Mouse (Mus musculus) heart, postnatal 0 days (tissue): ENCODE results near the gene Metrn. TPM values are rescaled to one million over a fixed set of nuclear protein-coding genes. Genes with fewer than 3 reads are reported as not detected.

Experiments used
- ATAC-seq: fragments of 200-750 bp; cut with Nextera tagmentation; 2 replicates; pipeline ENCODE4 v1.8.0; 2017; ENCODE audit warnings: low read depth, moderate number of reproducible peaks, moderate library complexity; ENCODE audit not compliant: insufficient read depth
- DNase-seq: peaks from one replicate; pipeline ENCODE4 v3.0.0-alpha.2; 2016; ENCODE audit warnings: low spot score
- H3K27ac ChIP-seq: fragments of 300-500 bp; sonication (generic); 2 replicates; pipeline ENCODE4 v1.5.1; 2014; ENCODE audit warnings: low read depth, mild to moderate bottlenecking
- H3K27me3 ChIP-seq: fragments of 300-500 bp; sonication (generic); 2 replicates; pipeline ENCODE4 v1.6.1; 2014; ENCODE audit warnings: low read length, mixed read lengths; ENCODE audit not compliant: control insufficient read depth, insufficient read depth
- H3K36me3 ChIP-seq: fragments of 300-500 bp; sonication (generic); replicated peaks from 2 replicates; pipeline ENCODE4 v1.6.1; 2014; ENCODE audit warnings: low read length, mixed read lengths; ENCODE audit not compliant: control insufficient read depth, insufficient read depth
- H3K4me1 ChIP-seq: fragments of 300-500 bp; sonication (generic); 2 replicates; pipeline ENCODE4 v1.6.1; 2014; ENCODE audit warnings: antibody characterized with exemption; ENCODE audit not compliant: control insufficient read depth, insufficient read depth
- H3K4me2 ChIP-seq: fragments of 300-500 bp; sonication (generic); 2 replicates; pipeline ENCODE4 v1.6.1; 2014; ENCODE audit warnings: low read depth, mild to moderate bottlenecking, low read length, moderate library complexity
- H3K4me3 ChIP-seq: fragments of 300-500 bp; sonication (generic); 2 replicates; pipeline ENCODE4 v1.5.1; 2014; ENCODE audit warnings: low read depth, low read length
- H3K9ac ChIP-seq: fragments of 300-500 bp; sonication (generic); replicated peaks from 2 replicates; pipeline ENCODE4 v1.6.1; 2014; ENCODE audit warnings: low read depth, low read length, mixed read lengths
- H3K9me3 ChIP-seq: fragments of 300-500 bp; sonication (generic); replicated peaks from 2 replicates; pipeline ENCODE4 v1.6.1; 2016; ENCODE audit warnings: low read length; ENCODE audit not compliant: control insufficient read depth
- CTCF ChIP-seq: IDR thresholded peaks from 2 replicates; pipeline ENCODE4 v1.5.1; 2016; ENCODE audit warnings: antibody characterized with exemption, control low read depth, low read depth
- EP300 ChIP-seq: IDR thresholded peaks from 2 replicates; pipeline ENCODE4 v1.6.1; 2016; ENCODE audit warnings: antibody characterized with exemption, low read depth
- WGBS: fragments of 180-500 bp; shearing (Covaris S2); extraction: QIAGEN DNeasy Blood & Tissue Kit; methylation state at CpG from one replicate; pipeline ENCODE4 v1.1.7; 2014; 5-methylcytosine and 5-hydroxymethylcytosine counted together
- polyA plus RNA-seq: library from polyadenylated mRNA; unstranded; fragments of >200 nt; fragmentation: Nextera tagmentation; extraction: Ambion mirVana; gene quantifications from 2 replicates; pipeline ENCODE4 v1.2.1, GENCODE M21; 2015
- total RNA-seq: library from RNA; depleted of rRNA; stranded (reverse); fragments of >200 nt; gene quantifications from 2 replicates; pipeline ENCODE4 v1.2.3, GENCODE M21; 2014; ENCODE audit warnings: low replicate concordance

The Metrn gene
- total and polyA plus RNA-seq, 2 experiments from 2014 or later = 18.2 to 75.3 TPM

DNA sequence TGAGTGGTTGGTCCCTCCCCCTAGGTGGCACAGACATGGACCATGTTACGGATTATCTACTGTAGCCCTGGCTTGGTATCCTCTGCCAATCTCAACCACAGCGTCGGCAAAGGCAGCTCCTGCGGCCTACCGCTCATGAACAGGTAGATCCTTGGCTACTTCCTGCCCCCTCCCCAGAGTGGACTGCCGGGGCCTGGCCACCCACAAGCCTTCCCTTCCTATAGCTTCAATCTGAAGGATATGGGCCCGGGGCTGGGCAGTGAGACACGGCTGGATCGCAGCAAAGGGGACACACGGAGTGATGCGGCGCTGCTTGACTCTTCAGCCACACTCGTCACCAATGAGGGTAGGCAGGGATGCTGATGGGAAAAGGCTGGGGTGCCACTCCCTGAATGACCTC is 30.1 kb upstream of the Metrn start:
- Histone ChIP-seq H3K9ac (no peak overlapping the region), H3K36me3 (peaks cover 33% of the 10 kb centered on the region), H3K27me3 (no peaks in the 10 kb centered on the region; the same call in 1 of the 2 replicates), H3K4me3 (no peak overlapping the region), H3K4me2 (no peak overlapping the region), H3K27ac (no peak overlapping the region), H3K4me1 (peaks cover 35% of the 10 kb centered on the region), H3K9me3 (no peaks in the 10 kb centered on the region)
- ATAC-seq (no peak), DNase-seq (no peak)
- WGBS = 85% methylated on average over 13 of the region's 13 CpGs
- TF ChIP-seq CTCF (no peak), EP300 (no peak)

DNA sequence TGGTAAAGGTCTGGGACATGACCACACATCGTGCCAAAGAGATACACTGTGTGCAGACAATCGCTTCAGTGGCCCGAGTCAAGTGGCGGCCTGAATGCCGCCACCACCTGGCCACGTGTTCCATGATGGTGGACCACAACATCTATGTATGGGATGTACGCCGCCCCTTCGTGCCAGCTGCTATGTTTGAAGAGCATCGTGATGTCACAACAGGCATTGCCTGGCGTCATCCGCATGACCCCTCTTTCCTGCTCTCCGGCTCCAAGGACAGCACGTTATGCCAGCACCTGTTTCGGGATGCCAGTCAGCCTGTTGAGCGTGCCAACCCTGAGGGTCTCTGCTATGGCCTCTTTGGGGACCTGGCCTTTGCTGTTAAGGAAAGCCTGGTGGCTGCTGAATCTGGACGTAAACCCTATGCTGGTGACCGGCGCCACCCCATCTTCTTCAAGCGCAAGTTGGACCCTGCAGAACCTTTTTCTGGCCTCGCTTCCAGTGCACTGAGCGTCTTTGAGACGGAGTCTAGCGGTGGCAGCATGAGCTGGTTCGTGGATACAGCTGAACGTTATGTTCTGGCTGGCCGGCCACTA is 29.1 kb upstream of the Metrn start:
- 92% methylated on average over 27 of the region's 27 CpGs for WGBS
- no peak for TF ChIP-seq EP300
- no peak for TF ChIP-seq CTCF
- ATAC-seq (no peak), DNase-seq (no peak)
- peaks cover 26% of the 10 kb centered on the region for H3K4me1 ChIP-seq
- H3K36me3 ChIP-seq = peaks cover 27% of the 10 kb centered on the region
- H3K4me3 ChIP-seq = no peak overlapping the region
- H3K9me3 ChIP-seq = no peaks in the 10 kb centered on the region
- H3K27me3 ChIP-seq = peaks cover 3% of the 10 kb centered on the region; the same call in 1 of the 2 replicates
- H3K9ac ChIP-seq = no peak overlapping the region
- H3K4me2 ChIP-seq = no peak overlapping the region
- no peak overlapping the region for H3K27ac ChIP-seq

- no peak for TF ChIP-seq CTCF
- no peak for TF ChIP-seq EP300
- no peak overlapping the region for H3K9ac ChIP-seq
- H3K4me3 ChIP-seq = no peak overlapping the region
- 88% methylated on average over 6 of the region's 6 CpGs for WGBS
- H3K4me2 ChIP-seq = no peak overlapping the region
- peaks cover 23% of the 10 kb centered on the region for H3K4me1 ChIP-seq
- peaks cover 8% of the 10 kb centered on the region for H3K27me3 ChIP-seq
- peaks cover 20% of the 10 kb centered on the region for H3K36me3 ChIP-seq
- no peak for DNase-seq
- ATAC-seq = no peak
- H3K27ac ChIP-seq = no peak overlapping the region
- H3K9me3 ChIP-seq = no peaks in the 10 kb centered on the region
Measured at GRCm38 (mm10) chr17:25825311-25825710, 28.4 kb upstream of the Metrn start.

DNA sequence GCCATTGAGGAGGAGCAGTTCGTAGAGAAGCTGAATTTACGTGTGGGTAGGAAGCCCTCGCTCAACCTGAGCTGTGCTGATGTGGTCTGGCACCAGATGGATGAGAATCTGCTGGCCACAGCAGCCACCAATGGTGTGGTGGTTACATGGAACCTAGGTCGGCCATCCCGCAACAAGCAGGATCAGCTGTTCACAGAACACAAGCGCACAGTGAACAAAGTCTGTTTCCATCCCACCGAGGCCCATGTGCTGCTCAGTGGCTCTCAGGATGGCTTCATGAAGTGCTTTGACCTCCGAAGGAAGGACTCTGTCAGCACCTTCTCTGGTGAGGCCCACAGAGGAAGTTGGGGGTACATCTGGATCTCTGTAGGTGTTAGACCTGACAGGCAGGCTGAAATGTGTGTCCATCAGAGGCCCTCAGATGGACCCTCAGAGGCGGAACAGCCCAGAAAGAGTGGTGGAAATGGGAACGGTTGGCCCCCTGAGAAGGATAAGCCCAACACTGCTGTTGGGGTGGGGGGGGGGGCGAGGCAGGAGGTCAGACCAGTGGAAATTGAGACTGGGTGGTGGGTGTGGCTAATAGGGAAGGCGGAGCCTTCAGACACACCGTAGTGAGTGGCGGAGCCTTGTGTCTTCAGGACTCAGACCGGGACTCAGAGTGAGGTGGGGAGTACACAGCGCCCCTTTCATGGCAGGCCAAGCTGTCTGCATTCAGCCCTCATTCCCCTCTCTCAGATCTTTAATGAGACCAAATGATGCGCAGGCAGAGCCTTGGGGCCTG is 27.6 kb upstream of the Metrn start:
- ATAC-seq (no peak), DNase-seq (no peak)
- peaks cover 17% of the 10 kb centered on the region for H3K36me3 ChIP-seq
- peak overlapping the region; percentile 69; the same call in 1 of the 2 replicates for H3K4me3 ChIP-seq
- peaks cover 16% of the 10 kb centered on the region for H3K27me3 ChIP-seq
- TF ChIP-seq EP300 (no peak), CTCF (no peak)
- peaks cover 20% of the 10 kb centered on the region for H3K4me1 ChIP-seq
- WGBS = 67% methylated on average over 17 of the region's 17 CpGs
- no peaks in the 10 kb centered on the region for H3K9me3 ChIP-seq
- H3K27ac ChIP-seq = no peak overlapping the region
- H3K4me2 ChIP-seq = peak overlapping the region; percentile 77
- no peak overlapping the region for H3K9ac ChIP-seq

DNA sequence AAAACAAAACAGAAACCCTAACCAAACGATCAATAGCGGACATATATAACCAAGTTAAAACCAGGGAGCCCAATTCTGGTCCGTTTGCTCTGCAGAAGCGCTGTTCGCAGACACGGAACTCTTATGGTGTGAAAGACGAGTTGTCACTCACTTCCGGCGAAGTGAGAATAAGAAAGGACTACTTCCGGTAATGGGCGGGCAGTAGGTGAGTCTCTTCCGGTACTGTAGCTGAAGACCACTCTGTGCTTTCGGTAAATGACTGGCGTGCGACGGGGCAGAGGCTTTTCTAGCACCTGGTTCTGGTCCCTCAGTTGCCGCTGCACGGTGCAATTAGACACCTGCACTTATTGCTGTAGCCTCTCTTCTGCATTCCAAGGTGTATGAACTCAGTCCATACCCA is 26.5 kb upstream of the Metrn start, which contains the start of gene Wdr24:
Gene Wdr24, plus strand, starts transcription at position 176 of the 400 bp plus-strand sequence.
- Histone ChIP-seq H3K4me3 (peak within 1 kb of the TSS; percentile 69), H3K9me3 (no peaks in the 10 kb centered on the region), H3K9ac (peak within 1 kb of the TSS; percentile 59), H3K27me3 (peaks cover 25% of the 10 kb centered on the region), H3K4me1 (peaks cover 13% of the 10 kb centered on the region), H3K4me2 (peak within 1 kb of the TSS; percentile 77), H3K36me3 (peaks cover 17% of the 10 kb centered on the region), H3K27ac (peak within 1 kb of the TSS; percentile 30; the same call in 1 of the 2 replicates)
- DNase-seq (peak; percentile 89), ATAC-seq (peak; percentile 80)
- no peak for TF ChIP-seq CTCF
- TF ChIP-seq EP300 = no peak
- WGBS = under 1% methylated on average over 18 of the region's 18 CpGs
